22 mouse cellular contexts compared by ENCODE assay signal in the genomic region with DNA sequence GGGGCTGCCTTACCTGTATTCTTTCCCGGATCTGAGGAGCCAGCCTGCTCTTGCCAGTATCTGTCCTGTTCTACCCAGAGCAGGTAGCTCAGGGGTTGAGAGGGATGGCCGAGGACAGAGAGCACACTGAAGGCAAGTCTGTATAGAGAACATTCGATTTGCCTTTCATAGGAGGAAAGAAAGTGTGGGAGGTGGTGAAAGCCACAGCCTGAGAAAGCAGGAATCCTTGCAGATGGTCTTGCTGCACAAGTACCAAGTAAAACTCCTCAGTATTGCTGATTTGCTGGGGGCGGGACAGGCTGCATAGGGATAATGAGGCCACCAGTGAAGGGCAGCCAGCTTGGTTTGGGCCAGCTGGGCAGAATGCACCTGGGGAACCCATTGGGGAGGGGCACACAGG.
"Had no signal": no experiment of that assay in that cellular context is flagged by ENCODE, and none has a peak within 500 bp of the region (broad histone marks: within the 10 kb centered on the region; RNA-seq: fewer than 3 reads in every experiment).

No protein-coding gene starts in this region.

- H3K4me2 ChIP-seq: intestine, embryonic 15.5 days; kidney, embryonic 15.5 days; limb, embryonic 13.5 days; liver, embryonic 12.5 days; liver, embryonic 15.5 days; lung, embryonic 15.5 days; midbrain, embryonic 13.5 days had no signal

- H3K4me3 ChIP-seq: intestine, embryonic 15.5 days; kidney, embryonic 15.5 days; limb, embryonic 10.5 days; limb, embryonic 13.5 days; liver, embryonic 12.5 days; liver, embryonic 15.5 days; lung, embryonic 15.5 days; megakaryocyte, embryonic 14.5 days; midbrain, embryonic 10.5 days; midbrain, embryonic 13.5 days had no signal

- H3K27ac ChIP-seq: intestine, embryonic 15.5 days; kidney, embryonic 15.5 days; limb, embryonic 10.5 days; limb, embryonic 13.5 days; liver, embryonic 12.5 days; liver, embryonic 15.5 days; lung, embryonic 15.5 days; midbrain, embryonic 10.5 days; midbrain, embryonic 13.5 days; stomach, postnatal 0 days had no signal

- H3K27me3 ChIP-seq: intestine, embryonic 15.5 days; kidney, embryonic 15.5 days; liver, embryonic 12.5 days; liver, embryonic 15.5 days; lung, embryonic 15.5 days; midbrain, embryonic 13.5 days had no signal

- H3K4me1 ChIP-seq: intestine, embryonic 15.5 days; kidney, embryonic 15.5 days; limb, embryonic 13.5 days; liver, embryonic 12.5 days; liver, embryonic 15.5 days; lung, embryonic 15.5 days had no signal

- DNase-seq: kidney, adult 11 months; kidney, adult 8-10 months; kidney, postnatal 10 days; kidney, postnatal 36 days; liver; lung, adult 18-20 months; lung, postnatal 10 days; lung, postnatal 36 days; right cerebral cortex, postnatal 4 days; thymus, postnatal 25 days had no signal

- H3K9ac ChIP-seq: intestine, embryonic 15.5 days; kidney, embryonic 15.5 days; limb, embryonic 13.5 days; liver, embryonic 12.5 days; liver, embryonic 15.5 days; lung, embryonic 15.5 days; midbrain, embryonic 13.5 days had no signal

- H3K9me3 ChIP-seq: intestine, embryonic 15.5 days; kidney, embryonic 15.5 days; limb, embryonic 10.5 days; limb, embryonic 13.5 days; liver, embryonic 12.5 days; liver, embryonic 15.5 days; lung, embryonic 15.5 days; megakaryocyte, embryonic 14.5 days; midbrain, embryonic 10.5 days; midbrain, embryonic 13.5 days had no signal

- ATAC-seq: intestine, embryonic 15.5 days; liver, embryonic 12.5 days; midbrain, embryonic 13.5 days; midbrain, embryonic 16.5 days had no signal
